Mouse (Mus musculus): Measurements from ENCODE around the gene En1. TPM values are rescaled to one million over a fixed set of nuclear protein-coding genes. Genes with fewer than 3 reads are reported as not detected.

The En1 gene
- not detected in 2 replicates for polyA plus RNA-seq (2014; fragmentation: Nextera tagmentation; extraction: Ambion mirVana)

DNA sequence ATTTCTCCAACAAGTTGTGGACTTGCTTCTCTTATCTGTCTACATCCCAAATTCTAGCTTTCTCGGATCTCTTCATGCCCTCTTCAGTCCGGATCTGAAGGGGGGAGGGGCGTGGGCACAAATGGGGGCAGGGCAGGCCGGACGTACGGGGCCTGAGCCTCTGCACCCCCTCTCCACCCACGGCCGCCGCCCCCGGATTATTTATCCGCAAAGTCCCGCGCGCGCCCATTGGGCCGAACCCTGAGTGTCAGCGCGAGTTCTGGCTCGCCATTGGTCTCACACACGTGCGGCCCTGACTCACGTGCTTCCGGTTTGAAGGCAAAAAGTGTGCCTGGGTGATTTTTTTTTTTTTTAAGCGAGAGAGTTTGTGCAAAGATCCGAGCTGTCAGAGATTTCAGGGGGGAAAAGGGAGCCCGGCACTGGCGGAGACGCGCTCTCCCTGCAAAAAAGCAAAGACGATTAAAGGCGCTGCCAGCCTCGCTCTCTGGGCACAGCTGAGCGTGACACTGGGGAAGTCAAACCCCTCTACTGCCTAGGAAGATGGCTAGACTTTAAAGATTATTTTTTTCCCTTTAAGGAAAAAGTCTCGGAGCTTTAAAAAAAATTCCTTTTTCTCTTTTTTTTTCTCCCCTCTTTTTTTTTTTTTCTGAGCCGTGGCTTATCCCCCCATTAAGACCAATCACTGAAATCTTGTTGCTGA is at the start of gene En1:
Gene En1, plus strand, starts transcription at position 388 of the 700 bp plus-strand sequence.
- no peak for ATAC-seq (ENCODE audit: insufficient number of reproducible peaks, insufficient read depth, low FRiP score, low read depth)
- Histone ChIP-seq H3K27me3 (ENCODE audit: control insufficient read depth, insufficient read depth, low read length) (peaks cover 96% of the 10 kb centered on the region), H3K36me3 (ENCODE audit: control insufficient read depth, insufficient read depth, low read length) (no peaks in the 10 kb centered on the region), H3K9me3 (ENCODE audit: control insufficient read depth, low read length) (no peaks in the 10 kb centered on the region), H3K27ac (replicated peaks in 1 of 2; ENCODE audit: control insufficient read depth in 1 of 2, insufficient read depth in 1 of 2, low read depth in 2 of 2, low read length in 2 of 2) (no peak within 1 kb of the TSS), H3K4me2 (ENCODE audit: low read length) (peak within 1 kb of the TSS; percentile 88), H3K4me1 (ENCODE audit: control insufficient read depth in 2 of 2, insufficient read depth in 2 of 2, low read length in 2 of 2) (peaks cover 0 to 24% of the 10 kb centered on the region in 2 experiments; a peak in 3 of 4 replicates), H3K9ac (ENCODE audit: low read length) (peak within 1 kb of the TSS; percentile 58), H3K4me3 (ENCODE audit: control insufficient read depth in 1 of 2, insufficient read depth in 1 of 2, low read depth in 1 of 2, low read length in 2 of 2) (peak within 1 kb of the TSS; percentile 27 to 51)
- 2% methylated on average over 35 of the region's 35 CpGs for WGBS

DNA sequence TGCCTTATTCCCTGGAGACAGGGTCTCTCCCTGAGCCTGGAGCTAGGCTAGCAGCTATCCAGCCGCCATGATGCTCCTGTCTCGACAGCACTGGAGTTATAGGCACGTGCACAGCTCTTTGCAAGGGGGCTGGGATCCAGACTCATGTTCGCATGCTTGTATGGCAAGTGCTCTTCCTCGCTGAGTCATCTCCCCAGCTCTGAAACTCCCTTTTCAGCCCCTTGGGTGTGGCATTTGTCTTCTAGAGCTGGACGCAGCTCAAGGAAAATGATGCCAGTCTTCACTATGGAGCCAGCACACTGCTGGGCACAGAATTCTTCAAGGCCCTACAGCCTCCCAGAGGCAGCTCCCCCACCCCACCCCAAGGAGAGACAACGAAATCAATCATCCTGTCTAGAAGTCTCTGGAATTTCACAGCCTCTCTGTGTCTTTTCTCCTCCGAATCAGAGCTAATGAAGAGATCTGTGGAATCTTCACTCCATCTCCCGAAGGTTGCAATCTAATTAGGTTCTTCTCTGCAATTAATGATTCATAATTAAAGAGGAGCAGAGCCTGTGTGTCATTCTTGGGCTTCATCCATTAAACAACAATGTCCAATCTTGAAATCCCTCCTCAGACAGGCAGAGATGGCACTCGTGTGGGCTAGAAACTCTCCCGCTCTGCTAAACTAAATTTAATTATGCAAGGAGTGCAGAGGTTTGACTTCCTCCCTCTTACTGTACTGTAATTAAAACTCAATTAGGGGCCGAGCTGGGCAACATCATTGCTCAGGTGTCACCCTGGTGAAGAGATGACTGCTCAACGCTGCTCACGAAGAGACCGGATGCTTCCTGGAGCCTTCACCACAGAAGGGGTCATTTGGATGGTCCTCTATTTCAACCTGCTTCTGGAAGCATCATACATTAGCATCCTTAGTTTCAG is 45.0 kb upstream of the En1 start:
- Histone ChIP-seq H3K4me3 (ENCODE audit: control insufficient read depth in 1 of 2, insufficient read depth in 1 of 2, low read depth in 1 of 2, low read length in 2 of 2) (no peak overlapping the region), H3K36me3 (ENCODE audit: control insufficient read depth, insufficient read depth, low read length) (no peaks in the 10 kb centered on the region), H3K4me1 (ENCODE audit: control insufficient read depth in 2 of 2, insufficient read depth in 2 of 2, low read length in 2 of 2) (0 out of 4 replicates have a peak, but pooled peaks cover 0 to 2% of the 10 kb centered on the region in 2 experiments), H3K9me3 (ENCODE audit: control insufficient read depth, low read length) (no peaks in the 10 kb centered on the region), H3K4me2 (ENCODE audit: low read length) (no peak overlapping the region), H3K27me3 (ENCODE audit: control insufficient read depth, insufficient read depth, low read length) (peaks cover 3% of the 10 kb centered on the region; the same call in 1 of the 2 replicates), H3K9ac (ENCODE audit: low read length) (no peak overlapping the region), H3K27ac (replicated peaks in 1 of 2; ENCODE audit: control insufficient read depth in 1 of 2, insufficient read depth in 1 of 2, low read depth in 2 of 2, low read length in 2 of 2) (no peak overlapping the region)
- 69% methylated on average over 15 of the region's 15 CpGs for WGBS
- ATAC-seq (ENCODE audit: insufficient number of reproducible peaks, insufficient read depth, low FRiP score, low read depth) = no peak

DNA sequence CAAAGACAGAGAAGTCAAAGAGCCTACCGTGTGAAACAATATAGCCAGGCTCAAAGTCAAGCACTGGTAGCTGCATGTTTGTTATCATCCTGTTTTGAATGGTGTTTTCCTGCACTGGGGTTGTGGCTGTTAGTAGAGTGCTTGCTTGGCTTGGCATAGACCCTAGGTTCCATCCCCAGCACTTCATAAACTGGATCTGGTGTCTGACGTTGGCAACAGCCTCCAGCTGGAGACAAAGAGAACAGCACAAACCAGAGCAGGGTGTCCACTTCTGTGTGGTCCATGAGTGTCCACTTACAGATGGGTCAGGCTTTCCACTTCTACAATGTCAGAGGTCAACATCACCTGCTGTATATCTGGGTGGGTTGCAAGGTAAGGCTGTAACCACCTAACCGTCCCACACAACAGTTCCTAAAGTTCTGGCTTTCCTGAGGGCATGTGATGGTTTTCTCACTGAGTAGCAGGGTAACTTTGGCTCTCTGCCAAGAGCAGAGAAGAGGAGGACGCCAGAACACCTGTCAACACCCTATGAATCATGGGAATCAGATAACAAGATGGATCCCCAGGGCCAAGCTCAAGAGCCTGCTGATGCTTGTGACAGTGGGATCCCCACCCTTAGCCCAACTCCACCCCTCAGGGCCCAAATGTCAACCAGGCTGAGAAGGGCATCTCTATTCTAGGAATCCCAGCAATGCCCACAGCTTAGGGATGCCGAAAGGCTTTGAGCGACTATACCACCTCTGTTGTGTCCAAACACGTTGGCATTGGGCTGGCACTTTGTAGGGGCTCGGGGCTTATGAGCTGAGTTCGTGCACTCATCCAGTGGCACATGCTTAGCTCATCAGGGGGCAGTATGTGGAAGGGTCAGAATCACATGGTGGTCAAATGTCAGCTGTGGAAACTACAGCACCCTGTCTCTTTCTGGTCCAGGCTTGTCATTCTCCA is 43.6 kb upstream of the En1 start:
- H3K9ac ChIP-seq (ENCODE audit: low read length) = no peak overlapping the region
- 0 out of 4 replicates have a peak, but pooled peaks cover 0 to 2% of the 10 kb centered on the region in 2 experiments for H3K4me1 ChIP-seq (ENCODE audit: control insufficient read depth in 2 of 2, insufficient read depth in 2 of 2, low read length in 2 of 2)
- WGBS = 51% methylated on average over 9 of the region's 9 CpGs
- no peak for ATAC-seq (ENCODE audit: insufficient number of reproducible peaks, insufficient read depth, low FRiP score, low read depth)
- H3K27me3 ChIP-seq (ENCODE audit: control insufficient read depth, insufficient read depth, low read length) = no peaks in the 10 kb centered on the region
- no peak overlapping the region for H3K27ac ChIP-seq (replicated peaks in 1 of 2; ENCODE audit: control insufficient read depth in 1 of 2, insufficient read depth in 1 of 2, low read depth in 2 of 2, low read length in 2 of 2)
- no peaks in the 10 kb centered on the region for H3K9me3 ChIP-seq (ENCODE audit: control insufficient read depth, low read length)
- no peaks in the 10 kb centered on the region for H3K36me3 ChIP-seq (ENCODE audit: control insufficient read depth, insufficient read depth, low read length)
- no peak overlapping the region for H3K4me3 ChIP-seq (ENCODE audit: control insufficient read depth in 1 of 2, insufficient read depth in 1 of 2, low read depth in 1 of 2, low read length in 2 of 2)
- no peak overlapping the region for H3K4me2 ChIP-seq (ENCODE audit: low read length)

DNA sequence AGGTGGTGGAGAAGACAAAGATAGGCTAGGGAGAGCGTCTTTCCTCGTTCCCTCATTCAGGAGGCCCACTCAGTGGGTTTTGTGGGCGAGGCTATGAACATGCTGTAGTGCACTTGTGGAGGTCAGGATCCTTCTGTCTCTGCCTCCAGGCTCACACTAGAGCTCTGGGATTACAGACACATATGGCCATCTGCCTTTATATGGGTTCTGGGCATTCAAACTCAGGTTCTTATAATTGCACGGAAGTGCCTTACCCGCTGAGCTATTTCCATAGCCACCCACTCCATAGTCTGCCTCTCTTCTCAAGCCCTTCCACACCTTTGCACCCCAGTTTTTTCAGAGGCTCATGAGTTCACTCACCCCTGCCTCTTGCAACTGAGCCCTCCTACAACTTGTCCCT is 42.3 kb upstream of the En1 start:
- no peak for ATAC-seq (ENCODE audit: insufficient number of reproducible peaks, insufficient read depth, low FRiP score, low read depth)
- H3K9me3 ChIP-seq (ENCODE audit: control insufficient read depth, low read length) = no peaks in the 10 kb centered on the region
- no peak overlapping the region for H3K9ac ChIP-seq (ENCODE audit: low read length)
- no peak overlapping the region for H3K27ac ChIP-seq (replicated peaks in 1 of 2; ENCODE audit: control insufficient read depth in 1 of 2, insufficient read depth in 1 of 2, low read depth in 2 of 2, low read length in 2 of 2)
- 0 out of 4 replicates have a peak, but pooled peaks cover 0 to 2% of the 10 kb centered on the region in 2 experiments for H3K4me1 ChIP-seq (ENCODE audit: control insufficient read depth in 2 of 2, insufficient read depth in 2 of 2, low read length in 2 of 2)
- no peak overlapping the region for H3K4me3 ChIP-seq (ENCODE audit: control insufficient read depth in 1 of 2, insufficient read depth in 1 of 2, low read depth in 1 of 2, low read length in 2 of 2)
- H3K27me3 ChIP-seq (ENCODE audit: control insufficient read depth, insufficient read depth, low read length) = no peaks in the 10 kb centered on the region
- no peak overlapping the region for H3K4me2 ChIP-seq (ENCODE audit: low read length)
- WGBS = 79% methylated on average over 5 of the region's 5 CpGs
- no peaks in the 10 kb centered on the region for H3K36me3 ChIP-seq (ENCODE audit: control insufficient read depth, insufficient read depth, low read length)

DNA sequence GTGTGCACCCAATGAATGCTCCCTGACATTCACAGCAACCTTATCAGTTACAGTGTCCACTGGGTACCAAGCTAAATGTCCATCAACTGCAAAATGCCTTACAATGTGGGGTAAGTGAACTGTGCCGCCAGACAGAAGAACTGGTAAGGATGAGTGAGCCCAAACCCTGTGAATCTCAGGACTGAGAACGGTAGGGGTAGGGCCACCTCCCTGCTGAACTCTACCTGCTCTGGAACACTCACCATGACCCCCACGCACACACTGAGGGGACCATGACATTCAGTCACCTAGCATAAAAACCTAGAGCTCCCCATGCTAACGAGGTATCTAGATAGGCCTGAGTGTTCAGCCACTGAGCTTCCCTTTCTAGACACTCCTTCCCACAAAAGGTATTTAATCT is 20.9 kb upstream of the En1 start:
- H3K4me2 ChIP-seq (ENCODE audit: low read length) = no peak overlapping the region
- no peak for ATAC-seq (ENCODE audit: insufficient number of reproducible peaks, insufficient read depth, low FRiP score, low read depth)
- H3K4me3 ChIP-seq (ENCODE audit: control insufficient read depth in 1 of 2, insufficient read depth in 1 of 2, low read depth in 1 of 2, low read length in 2 of 2) = no peak overlapping the region
- no peak overlapping the region for H3K9ac ChIP-seq (ENCODE audit: low read length)
- H3K27ac ChIP-seq (replicated peaks in 1 of 2; ENCODE audit: control insufficient read depth in 1 of 2, insufficient read depth in 1 of 2, low read depth in 2 of 2, low read length in 2 of 2) = no peak overlapping the region
- H3K9me3 ChIP-seq (ENCODE audit: control insufficient read depth, low read length) = no peaks in the 10 kb centered on the region
- 65% methylated on average over 4 of the region's 4 CpGs for WGBS
- H3K4me1 ChIP-seq (ENCODE audit: control insufficient read depth in 2 of 2, insufficient read depth in 2 of 2, low read length in 2 of 2) = no peaks in the 10 kb centered on the region
- H3K36me3 ChIP-seq (ENCODE audit: control insufficient read depth, insufficient read depth, low read length) = no peaks in the 10 kb centered on the region
- H3K27me3 ChIP-seq (ENCODE audit: control insufficient read depth, insufficient read depth, low read length) = peaks cover 13% of the 10 kb centered on the region; the same call in 1 of the 2 replicates

DNA sequence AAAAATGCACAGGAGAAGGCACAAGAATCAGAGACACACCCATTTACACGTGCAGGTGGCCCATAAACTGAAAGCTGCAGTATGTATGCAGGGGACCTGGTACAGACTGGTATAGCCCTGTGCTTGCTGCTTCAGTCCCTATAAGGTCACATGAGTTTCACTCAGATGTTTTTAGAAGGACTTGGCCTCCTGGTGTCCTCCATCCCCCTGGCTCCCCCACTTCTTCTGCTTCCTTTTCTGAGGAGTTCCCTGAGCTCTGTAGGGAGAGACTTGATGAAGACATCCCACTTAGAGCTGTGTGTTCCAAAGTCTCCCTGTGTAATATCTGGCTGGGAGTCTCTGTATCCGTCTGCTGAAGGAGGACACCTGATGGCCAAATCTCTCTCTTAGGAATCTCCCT is 16.7 kb upstream of the En1 start:
- H3K4me3 ChIP-seq (ENCODE audit: control insufficient read depth in 1 of 2, insufficient read depth in 1 of 2, low read depth in 1 of 2, low read length in 2 of 2) = no peak overlapping the region
- WGBS = 37% methylated on average over 2 of the region's 2 CpGs

More for the DNA sequence above, 16.7 kb upstream of the En1 start:
- no peak overlapping the region for H3K27ac ChIP-seq (replicated peaks in 1 of 2; ENCODE audit: control insufficient read depth in 1 of 2, insufficient read depth in 1 of 2, low read depth in 2 of 2, low read length in 2 of 2)
- H3K36me3 ChIP-seq (ENCODE audit: control insufficient read depth, insufficient read depth, low read length) = no peaks in the 10 kb centered on the region
- no peak for ATAC-seq (ENCODE audit: insufficient number of reproducible peaks, insufficient read depth, low FRiP score, low read depth)
- no peaks in the 10 kb centered on the region for H3K9me3 ChIP-seq (ENCODE audit: control insufficient read depth, low read length)
- no peaks in the 10 kb centered on the region for H3K4me1 ChIP-seq (ENCODE audit: control insufficient read depth in 2 of 2, insufficient read depth in 2 of 2, low read length in 2 of 2)
- no peak overlapping the region for H3K4me2 ChIP-seq (ENCODE audit: low read length)
- no peak overlapping the region for H3K9ac ChIP-seq (ENCODE audit: low read length)
- peaks cover 21% of the 10 kb centered on the region for H3K27me3 ChIP-seq (ENCODE audit: control insufficient read depth, insufficient read depth, low read length)
